Mouse (Mus musculus) megakaryocyte progenitor cell, adult 5-6 weeks (primary cell): Measurements from ENCODE around the gene Adamts7. TPM values are rescaled to one million over a fixed set of nuclear protein-coding genes. Genes with fewer than 3 reads are reported as not detected.
A peak's percentile ranks its signal among the peaks of the same experiment; 100 is the strongest.

Experiments used
- ATAC-seq: replicated peaks from 2 replicates; pipeline ENCODE4 v1.8.0; 2016; ENCODE audit warnings: mild to moderate bottlenecking, moderate TSS enrichment, inconsistent platforms; ENCODE audit not compliant: poor library complexity
- total RNA-seq, 2 experiments: library from RNA; stranded (forward) in 1 of 2; stranded (reverse) in 1 of 2; fragments of 157-497, 149-512 nt in 1 of 2; fragments of 200-1000 nt in 1 of 2; gene quantifications; 2 replicates each; pipeline versions ENCODE4 v1.2.3 to v1.2.4; 2015 to 2017

Gene Adamts7
- total RNA-seq, 2 experiments from 2014 or later = not detected

- no peak for ATAC-seq
Observed at GRCm38 (mm10) chr9:90145788-90146187, 17.1 kb upstream of the Adamts7 start.

- ATAC-seq = no peak
Observed at GRCm38 (mm10) chr9:90146869-90147268, 16.0 kb upstream of the Adamts7 start.

- ATAC-seq = peak; percentile 91
Observed at GRCm38 (mm10) chr9:90162243-90162925, 485 bp upstream of the Adamts7 start.

GRCm38 (mm10) chr9:90163749-90164095, 853 bp downstream of the Adamts7 start:
- ATAC-seq = peak; percentile 10; the same call in 1 of the 2 replicates

- peak; percentile 21 for ATAC-seq
Observed at GRCm38 (mm10) chr9:90164670-90165453, 2.0 kb downstream of the Adamts7 start.

- ATAC-seq = no peak
Observed at GRCm38 (mm10) chr9:90165590-90165989, 2.7 kb downstream of the Adamts7 start.

- ATAC-seq = no peak
Observed at GRCm38 (mm10) chr9:90166615-90167014, 3.7 kb downstream of the Adamts7 start.

GRCm38 (mm10) chr9:90169965-90170364, 7.1 kb downstream of the Adamts7 start:
- no peak for ATAC-seq

GRCm38 (mm10) chr9:90171421-90171820, 8.6 kb downstream of the Adamts7 start:
- ATAC-seq = no peak

GRCm38 (mm10) chr9:90172528-90173321, 9.9 kb downstream of the Adamts7 start:
- peak; percentile 90 for ATAC-seq

GRCm38 (mm10) chr9:90173330-90173729, 10.5 kb downstream of the Adamts7 start:
- ATAC-seq = no peak

- ATAC-seq = no peak
Observed at GRCm38 (mm10) chr9:90179409-90179808, 16.5 kb downstream of the Adamts7 start.

- no peak for ATAC-seq
Observed at GRCm38 (mm10) chr9:90181656-90182388, 19.0 kb downstream of the Adamts7 start.

- no peak for ATAC-seq
Observed at GRCm38 (mm10) chr9:90182636-90183421, 20.0 kb downstream of the Adamts7 start.

- ATAC-seq = no peak
Observed at GRCm38 (mm10) chr9:90183550-90183949, 20.7 kb downstream of the Adamts7 start.

GRCm38 (mm10) chr9:90184116-90184515, 21.2 kb downstream of the Adamts7 start:
- ATAC-seq = peak; percentile 30; the same call in 1 of the 2 replicates

- ATAC-seq = 0 out of 2 replicates have a peak, but pooled peaks have one; percentile 24
Observed at GRCm38 (mm10) chr9:90185356-90185910, 22.6 kb downstream of the Adamts7 start.

GRCm38 (mm10) chr9:90188893-90189292, 26.0 kb downstream of the Adamts7 start:
- no peak for ATAC-seq

- ATAC-seq = no peak
Observed at GRCm38 (mm10) chr9:90189391-90189790, 26.5 kb downstream of the Adamts7 start.

- no peak for ATAC-seq
Observed at GRCm38 (mm10) chr9:90195000-90195399, 32.1 kb downstream of the Adamts7 start.
